Mouse (Mus musculus): ENCODE measurements at regions not wholly inside any gene's neighbourhood (a gene's known extent, or its start where the extent isn't known, plus 50 kb on each side); places are given as distances from the start of the nearest gene placed in this dataset.

DNA sequence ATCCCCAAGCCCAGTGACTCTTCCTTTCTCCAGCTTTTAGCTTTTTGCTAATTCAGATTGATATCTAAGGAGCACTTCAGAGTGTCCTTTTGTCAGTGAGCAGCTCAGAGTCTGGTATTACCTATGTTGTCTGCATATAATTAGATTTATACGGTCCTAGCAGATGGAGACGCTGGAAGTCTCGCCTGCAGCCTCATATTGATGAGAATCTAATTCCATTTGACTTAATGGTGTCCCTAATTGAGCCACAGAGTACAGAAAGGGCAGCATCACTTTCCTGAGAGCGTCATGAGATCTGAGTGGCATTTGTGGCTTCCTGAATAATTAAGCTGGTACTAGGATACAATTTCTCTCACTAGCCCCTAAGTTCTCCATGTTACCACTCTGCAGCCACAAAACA, 1104.2 kb downstream of the Synb start:
- TF ChIP-seq POLR2A (IDR thresholded peaks at IDR 0.05; ENCODE audit: borderline replicate concordance, insufficient read depth, low read length) (no peak), CTCF (IDR thresholded peaks at IDR 0.05; ENCODE audit: borderline replicate concordance, insufficient read depth, low read depth, low read length) (no peak)
